Mouse (Mus musculus): ENCODE measurements around the gene Gabrg3.
A peak's percentile ranks its signal among the peaks of the same experiment; 100 is the strongest.

The Gabrg3 gene

DNA sequence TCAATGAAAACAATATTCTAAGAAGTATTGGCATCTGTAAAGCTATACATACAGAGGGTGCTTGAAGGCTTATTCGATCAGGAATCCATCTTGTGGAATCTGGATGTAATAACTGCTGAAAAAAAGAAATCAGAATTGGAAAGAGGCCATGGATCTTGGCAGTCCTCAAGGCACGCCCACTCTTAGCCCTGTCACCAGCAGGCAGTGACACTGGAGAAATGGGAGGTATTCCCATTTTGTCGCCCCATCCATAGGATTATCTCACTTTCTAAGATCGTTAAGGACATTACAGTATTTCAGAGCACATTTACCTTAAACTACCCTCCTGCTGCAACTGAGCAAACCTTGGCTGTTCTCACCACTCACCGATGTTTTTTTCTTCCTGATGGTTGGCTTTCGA, 657.8 kb downstream of the Gabrg3 start:
- DNase-seq (ENCODE audit: low spot score in 2 of 2): peak in 1 of 2 experiments; percentile 31
